Mouse (Mus musculus): ENCODE results near the gene Runx3.

- TF ChIP-seq CTCF (IDR thresholded peaks at IDR 0.05; ENCODE audit: control insufficient read depth, insufficient read depth, low read length) (no peak), POLR2A (IDR thresholded peaks at IDR 0.05; ENCODE audit: borderline replicate concordance, control insufficient read depth, low read depth, low read length) (no peak)
Measured at GRCm38 (mm10) chr4:135113656-135114055, 6.8 kb upstream of the Runx3 start.
